Comparison of ENCODE assay signal across 26 mouse cellular contexts in the genomic region with DNA sequence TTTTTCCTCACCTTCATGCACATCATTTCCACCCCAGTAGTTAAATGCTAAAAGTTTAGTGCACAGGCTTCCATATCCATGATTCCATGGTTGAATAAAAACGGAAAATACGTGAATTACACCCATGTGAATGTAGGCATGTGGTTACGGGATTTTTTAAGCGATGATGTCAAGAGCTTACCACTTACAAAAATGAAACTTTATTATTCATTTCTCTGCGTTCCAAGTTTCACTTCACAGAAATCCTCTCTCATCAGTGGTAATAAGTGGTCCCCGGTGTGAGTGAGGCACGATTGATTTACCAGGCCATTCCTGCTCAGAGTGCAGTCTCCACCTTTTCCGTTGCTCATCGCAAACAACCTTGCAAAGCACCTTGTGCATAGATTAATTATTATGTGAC.
"Had no signal": no experiment of that assay in that cellular context is flagged by ENCODE, and none has a peak within 500 bp of the region (broad histone marks: within the 10 kb centered on the region; RNA-seq: fewer than 3 reads in every experiment).

No protein-coding gene starts in this region.

- H3K9me3 ChIP-seq: embryonic facial prominence, embryonic 10.5 days; embryonic facial prominence, embryonic 12.5 days; embryonic facial prominence, embryonic 13.5 days; embryonic facial prominence, embryonic 15.5 days; forebrain, embryonic 10.5 days; forebrain, embryonic 12.5 days; forebrain, embryonic 13.5 days; forebrain, embryonic 15.5 days had no signal

- H3K4me3 ChIP-seq: embryonic facial prominence, embryonic 10.5 days; embryonic facial prominence, embryonic 12.5 days; embryonic facial prominence, embryonic 13.5 days; embryonic facial prominence, embryonic 15.5 days; erythroblast, embryonic 14.5 days; forebrain, embryonic 10.5 days; forebrain, embryonic 12.5 days; forebrain, embryonic 13.5 days; forebrain, embryonic 15.5 days; gastrocnemius, adult 2 months; heart, adult 2 months had no signal

- H3K4me1 ChIP-seq: embryonic facial prominence, embryonic 10.5 days; embryonic facial prominence, embryonic 12.5 days; embryonic facial prominence, embryonic 13.5 days; embryonic facial prominence, embryonic 15.5 days; forebrain, embryonic 15.5 days had no signal

- ATAC-seq: forebrain, embryonic 13.5 days; forebrain, embryonic 14.5 days; forebrain, embryonic 15.5 days; forebrain, embryonic 16.5 days; forebrain, postnatal 0 days had no signal

- H3K27me3 ChIP-seq: embryonic facial prominence, embryonic 12.5 days; embryonic facial prominence, embryonic 13.5 days; embryonic facial prominence, embryonic 15.5 days; forebrain, embryonic 12.5 days; forebrain, embryonic 13.5 days; forebrain, embryonic 15.5 days had no signal

- DNase-seq: cerebellum, adult 9-11 months; cerebellum, postnatal 10 days; cerebellum, postnatal 14 days; cerebellum, postnatal 25 days; cerebellum, postnatal 36 days; embryo, embryonic 11 days; forebrain, postnatal 0 days; gastrocnemius, adult 2 months; gastrocnemius, postnatal 10 days; gastrocnemius, postnatal 14 days; gastrocnemius, postnatal 25 days; gastrocnemius, postnatal 36 days; heart, adult 11 months; heart, adult 18-20 months; heart, adult 2 months had no signal

- H3K36me3 ChIP-seq: embryonic facial prominence, embryonic 10.5 days; embryonic facial prominence, embryonic 12.5 days; embryonic facial prominence, embryonic 13.5 days; embryonic facial prominence, embryonic 15.5 days; forebrain, embryonic 10.5 days; forebrain, embryonic 12.5 days; forebrain, embryonic 15.5 days had no signal

- H3K27ac ChIP-seq: embryonic facial prominence, embryonic 10.5 days; embryonic facial prominence, embryonic 12.5 days; embryonic facial prominence, embryonic 13.5 days; embryonic facial prominence, embryonic 15.5 days; forebrain, embryonic 10.5 days; forebrain, embryonic 12.5 days; forebrain, embryonic 13.5 days; forebrain, embryonic 15.5 days; gastrocnemius, adult 2 months; heart, adult 2 months had no signal

- H3K9ac ChIP-seq: embryonic facial prominence, embryonic 12.5 days; embryonic facial prominence, embryonic 13.5 days; embryonic facial prominence, embryonic 15.5 days; forebrain, embryonic 12.5 days; forebrain, embryonic 13.5 days; forebrain, embryonic 15.5 days; forebrain, postnatal 0 days had no signal

- H3K4me2 ChIP-seq: embryonic facial prominence, embryonic 12.5 days; embryonic facial prominence, embryonic 13.5 days; embryonic facial prominence, embryonic 15.5 days; forebrain, embryonic 12.5 days; forebrain, embryonic 13.5 days; forebrain, embryonic 15.5 days had no signal
